Mouse (Mus musculus) spleen, adult 18-20 months (tissue): ENCODE measurements around the gene Ncor2.

Experiments used
- DNase-seq, 2 experiments: peaks; one replicate each; pipeline ENCODE4 v3.0.0; 2022; ENCODE audit warnings: mixed read lengths in 2 of 2

Gene Ncor2

GRCm38 (mm10) chr5:125056696-125057554 lies 122.1 kb downstream of the Ncor2 start:
- no peak for DNase-seq

- no peak for DNase-seq
Observed at GRCm38 (mm10) chr5:125056331-125056695, 122.7 kb downstream of the Ncor2 start.

DNA sequence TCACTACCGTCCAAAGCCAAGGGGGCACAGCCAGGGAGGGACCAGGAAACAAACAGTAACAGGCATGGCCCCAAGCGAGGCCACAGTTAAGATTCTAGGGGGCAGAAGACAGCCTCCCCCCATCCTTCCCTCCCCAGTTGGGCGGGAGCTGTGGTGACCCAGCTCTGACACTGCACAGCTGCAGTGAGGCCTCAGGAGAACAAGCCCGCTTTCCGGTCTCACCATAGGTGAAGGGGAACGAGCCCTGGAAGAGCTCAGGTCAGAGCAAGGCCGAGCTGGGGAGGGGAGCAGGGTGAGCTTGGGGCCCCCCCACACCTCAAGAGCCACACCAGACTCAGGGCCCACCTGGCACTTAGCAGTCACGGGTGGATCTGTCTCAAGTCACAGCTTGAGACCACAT lies 123.1 kb downstream of the Ncor2 start:
- peak in 1 of 2 experiments; percentile 31 for DNase-seq

DNA sequence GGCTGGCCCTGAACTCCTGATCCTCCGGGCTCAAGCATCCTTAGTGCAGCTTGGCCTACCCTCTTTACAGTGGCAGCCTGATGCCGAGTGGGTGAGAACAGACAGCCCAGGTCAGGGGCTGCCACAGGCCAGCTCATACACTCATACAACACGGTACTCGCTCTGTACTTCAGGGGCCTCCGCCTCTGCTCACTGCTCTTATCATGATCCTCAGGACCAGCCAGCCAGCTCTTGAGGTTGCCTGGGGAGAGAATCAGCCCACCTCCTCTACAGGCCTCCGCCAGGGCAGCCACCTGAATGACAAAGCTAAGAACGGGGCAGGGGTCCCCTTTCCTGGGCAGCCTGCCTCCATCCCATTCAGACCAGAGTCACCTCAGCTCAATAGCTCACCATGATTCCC lies 125.4 kb downstream of the Ncor2 start:
- DNase-seq: no peak

GRCm38 (mm10) chr5:125052603-125053488 lies 126.2 kb downstream of the Ncor2 start:
- peak; percentile 82 to 87 for DNase-seq

- DNase-seq: peak; percentile 29 to 36
Observed at GRCm38 (mm10) chr5:125052237-125052602, 126.8 kb downstream of the Ncor2 start.

DNA sequence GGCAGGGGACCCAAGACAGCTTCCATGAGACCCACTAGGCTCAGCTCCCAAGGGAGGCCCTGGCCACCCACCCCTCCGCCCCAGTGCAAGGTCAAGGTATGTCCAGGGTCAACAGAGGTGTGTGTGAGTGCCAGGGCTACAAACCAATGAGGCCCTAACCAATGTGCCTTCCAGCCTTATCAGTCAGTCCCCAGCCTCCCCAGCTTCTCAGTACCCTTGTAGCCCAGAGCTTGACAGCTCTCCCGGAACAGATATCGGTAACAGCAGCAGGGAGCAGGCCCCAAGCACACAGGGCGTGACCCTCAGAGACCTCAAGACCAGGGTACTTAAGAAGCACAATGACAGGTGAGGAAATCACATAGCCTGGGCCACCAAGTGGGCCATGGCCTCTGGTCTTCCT lies 129.5 kb downstream of the Ncor2 start:
- no peak for DNase-seq

DNA sequence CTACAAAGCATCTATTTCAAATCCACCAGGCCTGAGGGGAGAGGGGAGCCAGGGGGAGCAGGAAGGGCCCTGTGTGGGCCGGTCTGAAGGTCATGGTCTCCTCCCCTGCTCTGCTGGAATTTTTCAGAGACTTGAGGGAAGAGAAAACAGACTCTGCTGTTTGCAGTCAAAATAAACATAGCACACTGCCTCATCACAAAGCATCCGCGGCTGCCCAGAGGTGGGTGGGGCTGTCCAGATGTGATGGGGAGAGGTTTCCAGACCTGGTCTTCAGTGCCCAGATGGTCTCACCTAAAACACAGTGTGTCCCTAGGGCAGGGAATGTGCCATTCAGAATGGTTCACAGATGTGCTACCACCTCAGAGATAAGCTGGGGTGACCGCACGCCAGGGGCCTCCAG lies 132.6 kb downstream of the Ncor2 start:
- no peak for DNase-seq

- no peak for DNase-seq
Observed at GRCm38 (mm10) chr5:125045202-125045601, 133.8 kb downstream of the Ncor2 start.

- no peak for DNase-seq
Observed at GRCm38 (mm10) chr5:125043448-125043847, 135.6 kb downstream of the Ncor2 start.

- DNase-seq: no peak
Observed at GRCm38 (mm10) chr5:125041578-125041977, 137.4 kb downstream of the Ncor2 start.

DNA sequence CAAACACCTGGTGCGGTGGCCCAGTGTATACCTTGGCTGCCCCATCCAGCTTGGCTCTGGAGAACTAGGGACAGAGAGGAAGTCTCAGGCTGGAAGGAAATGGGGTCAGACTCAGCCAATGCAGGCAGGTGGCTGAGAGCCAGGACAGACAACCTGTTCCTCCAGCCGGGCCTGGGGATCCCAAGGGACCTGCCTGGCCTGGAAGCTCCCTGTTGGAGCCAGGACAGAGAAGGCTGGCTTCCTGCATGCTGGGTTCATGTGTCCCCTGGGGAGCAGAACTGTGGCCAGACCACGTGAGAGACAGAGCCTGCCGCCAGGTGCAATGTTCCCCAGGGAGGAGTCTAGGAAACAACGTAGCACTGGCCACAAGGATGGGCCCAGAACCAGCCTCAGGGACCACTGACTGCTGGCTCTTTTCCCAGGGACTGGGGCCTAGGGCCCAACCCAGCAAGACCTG lies 138.9 kb downstream of the Ncor2 start:
- peak in 1 of 2 experiments; percentile 32 for DNase-seq

DNA sequence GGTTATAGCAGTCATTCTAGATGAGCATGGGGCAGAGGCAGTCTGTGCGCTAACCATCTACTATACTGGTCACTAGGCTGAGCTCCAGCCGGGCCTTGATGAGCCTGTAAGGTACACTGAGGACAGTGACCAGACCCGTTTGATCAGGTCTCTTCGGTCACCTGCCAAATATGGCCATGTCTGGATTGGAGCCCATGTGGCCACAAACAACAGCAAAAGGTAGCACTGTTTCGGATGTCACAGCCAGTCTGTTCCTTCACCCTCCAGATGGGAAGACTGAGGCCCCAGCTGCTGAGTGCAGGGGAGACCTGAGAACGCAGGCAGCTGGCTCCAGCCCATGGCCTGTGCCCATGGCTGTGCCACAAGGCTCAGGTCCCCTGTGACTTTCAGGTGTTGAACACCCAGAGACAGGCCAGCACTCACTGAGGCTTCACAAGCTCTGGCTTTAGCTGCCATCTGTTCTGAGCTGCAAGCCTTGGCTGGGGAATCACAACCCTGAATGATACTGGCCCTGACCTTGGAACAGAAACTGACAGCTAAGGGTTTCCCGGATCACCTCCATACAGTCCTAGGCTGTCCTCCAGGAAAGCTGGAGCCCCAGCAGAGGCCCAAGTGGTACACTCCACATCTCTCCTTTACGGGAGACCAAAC lies 139.5 kb downstream of the Ncor2 start:
- no peak for DNase-seq

DNA sequence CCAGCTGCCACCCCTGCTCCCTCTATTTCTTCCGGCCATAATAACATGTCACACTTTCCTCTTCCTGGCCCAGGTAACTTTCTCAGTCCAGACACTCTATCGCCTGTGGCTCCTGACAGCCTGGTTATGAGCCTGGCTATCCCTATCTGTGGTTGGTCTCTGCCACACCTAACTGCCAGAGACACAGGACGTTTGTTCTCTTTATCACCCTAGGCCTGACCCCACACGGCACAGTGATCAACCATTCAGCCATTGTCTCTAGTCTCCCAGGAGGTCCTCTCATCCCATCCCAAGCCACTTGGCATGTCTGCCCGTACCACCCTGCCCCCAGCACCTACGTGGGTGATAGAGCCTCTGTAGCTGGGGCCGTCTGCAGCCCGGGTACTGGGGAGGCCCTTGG lies 142.5 kb downstream of the Ncor2 start:
- DNase-seq: no peak

DNA sequence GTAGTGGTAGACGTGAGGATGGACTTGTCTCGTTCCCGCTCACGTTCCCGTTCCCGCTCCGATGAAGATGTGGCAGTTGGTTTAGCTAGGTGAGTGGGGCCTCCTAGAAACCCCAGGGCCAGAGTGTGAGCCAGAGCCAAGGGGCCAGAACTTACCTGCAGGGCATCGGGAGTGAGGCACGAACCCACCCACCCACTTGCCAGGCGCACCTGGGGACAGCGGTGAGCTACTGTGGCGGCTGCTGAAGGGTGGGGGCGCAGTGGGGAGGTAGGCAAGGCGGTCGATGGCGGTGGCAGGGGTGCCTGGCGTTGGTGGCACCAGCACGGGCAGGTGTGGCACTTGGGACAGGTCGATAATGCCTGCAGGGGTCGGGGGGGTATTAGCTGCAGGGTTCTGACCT lies 150.1 kb downstream of the Ncor2 start:
- no peak for DNase-seq

DNA sequence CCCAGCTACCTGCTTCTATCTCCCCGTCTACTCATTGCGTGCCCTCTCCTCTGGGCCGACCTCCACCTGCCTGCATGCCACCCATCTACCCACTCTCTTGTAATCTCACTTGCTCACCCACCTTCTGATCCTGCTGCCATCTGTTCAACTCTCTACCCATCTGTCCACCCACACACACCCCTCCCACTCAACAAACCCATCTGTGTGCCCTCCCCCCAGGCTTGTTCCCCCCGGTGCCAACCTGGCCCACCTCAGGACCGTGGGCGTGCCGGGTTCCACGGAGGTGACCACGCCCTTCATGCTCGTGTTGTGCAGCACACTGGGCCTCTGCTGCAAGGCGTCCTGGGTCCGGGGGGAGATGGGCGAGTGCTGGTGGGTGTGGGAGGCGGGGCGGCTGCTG lies 150.6 kb downstream of the Ncor2 start:
- DNase-seq: no peak

DNA sequence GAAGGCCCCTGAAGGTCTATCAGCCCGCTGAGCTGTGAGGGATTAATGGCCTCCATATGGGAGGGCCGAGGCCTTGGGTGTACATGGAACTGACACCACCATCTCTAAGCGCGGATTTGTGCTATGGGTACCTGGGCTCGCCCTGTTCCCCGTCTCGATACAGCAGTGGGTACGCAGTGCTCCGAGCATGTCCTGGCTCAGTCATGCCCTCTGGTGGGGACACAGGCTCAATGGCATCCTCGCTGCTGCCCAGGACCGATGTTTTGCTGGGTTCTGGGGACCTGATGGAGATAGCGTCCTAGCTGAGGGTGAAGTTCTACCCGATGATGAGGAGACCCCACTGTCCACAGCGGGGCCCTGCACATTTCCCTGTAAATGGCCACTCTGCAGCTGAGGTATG lies 155.0 kb downstream of the Ncor2 start:
- DNase-seq: no peak

DNA sequence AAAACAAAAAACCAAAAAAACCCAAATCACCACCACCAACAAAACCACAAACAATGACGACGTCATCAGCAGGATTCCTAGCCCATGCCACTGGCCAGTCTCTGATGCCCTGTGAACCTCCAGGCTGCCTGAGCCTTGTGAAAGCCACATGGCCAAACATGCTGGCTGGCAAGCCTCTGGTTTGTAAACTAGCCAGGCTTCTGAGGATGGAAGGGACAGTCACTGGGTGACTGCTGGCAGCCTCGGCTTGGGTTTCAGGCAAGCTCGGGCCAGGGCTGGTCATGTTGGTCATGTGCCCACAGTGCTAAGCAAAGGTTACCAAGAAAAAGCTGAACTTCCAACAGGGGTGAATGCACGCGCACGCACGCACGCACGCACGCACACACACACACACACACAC lies 157.7 kb downstream of the Ncor2 start:
- DNase-seq: no peak

GRCm38 (mm10) chr5:125019099-125019498 lies 159.9 kb downstream of the Ncor2 start:
- DNase-seq: no peak

GRCm38 (mm10) chr5:125017332-125017731 lies 161.7 kb downstream of the Ncor2 start:
- DNase-seq: no peak

DNA sequence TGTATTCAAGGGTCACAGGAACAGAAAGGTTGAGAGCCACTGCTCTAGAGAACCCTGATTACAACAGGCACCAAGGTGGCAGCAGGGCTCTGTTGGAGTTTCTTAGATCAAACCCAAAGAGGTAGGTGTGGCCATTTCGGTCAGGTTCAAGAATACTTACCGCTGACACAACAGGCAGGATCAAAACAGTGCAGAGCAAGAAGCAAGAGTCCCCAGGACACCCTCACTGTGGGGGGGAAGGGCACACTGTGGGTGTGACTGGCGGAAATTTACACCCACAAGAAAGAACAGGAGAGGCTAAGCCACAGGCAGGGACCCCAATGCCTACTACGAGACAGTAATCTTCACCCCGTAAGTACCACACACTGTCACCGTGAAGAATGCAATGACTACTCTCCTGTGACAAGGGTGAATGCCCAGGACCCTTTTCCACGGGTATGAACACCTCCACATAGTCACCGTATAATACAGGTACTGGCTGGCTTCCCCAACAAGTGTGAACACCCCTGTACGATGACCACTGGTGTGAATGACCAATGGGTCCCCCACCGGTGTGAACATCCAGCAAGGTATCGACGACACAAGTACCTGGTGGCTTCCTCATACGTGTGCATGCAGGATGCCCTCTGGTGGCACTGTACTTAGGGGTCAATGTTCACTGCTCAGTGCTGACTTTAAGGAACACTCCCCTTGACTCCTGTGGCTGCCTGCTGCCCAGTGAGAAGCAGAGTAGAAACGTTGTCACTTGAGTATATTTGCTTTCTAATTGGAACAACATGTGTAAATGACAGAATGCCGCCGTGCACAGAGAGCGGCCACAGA lies 162.4 kb downstream of the Ncor2 start:
- no peak for DNase-seq

GRCm38 (mm10) chr5:125015576-125015975 lies 163.4 kb downstream of the Ncor2 start:
- no peak for DNase-seq
